In the genomic region with DNA sequence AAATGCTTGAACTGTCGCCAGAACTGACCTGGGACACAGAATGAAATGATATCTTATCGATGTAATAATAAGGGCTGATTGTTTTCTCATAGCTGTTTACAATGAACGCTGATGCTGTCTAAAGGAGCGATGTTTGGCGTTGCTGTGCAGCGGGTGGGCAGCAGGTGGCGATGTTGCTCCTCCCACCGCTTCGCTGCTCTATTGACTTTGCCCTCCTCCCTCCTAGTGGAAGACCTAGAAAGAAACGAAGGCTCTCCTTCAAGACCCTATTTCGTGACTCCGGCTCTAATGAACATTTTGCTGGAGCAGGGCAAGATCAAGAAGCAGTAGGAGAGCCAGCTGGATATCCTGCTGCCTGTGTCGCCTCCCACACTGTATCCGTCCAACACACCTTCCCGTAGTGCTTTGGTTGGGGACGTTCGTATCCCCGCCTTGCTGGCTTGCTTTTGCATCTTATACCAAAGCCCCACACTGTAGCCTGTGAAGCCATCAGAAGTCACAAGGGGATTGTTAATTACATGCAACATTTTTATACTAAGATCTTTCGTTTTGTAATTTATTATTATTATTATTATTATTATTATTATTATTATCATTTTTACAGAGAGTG, we compare ENCODE assay signal across 8 mouse cellular contexts.
DNase-seq lines count a peak whose midpoint lies in the region; ATAC-seq lines count a peak whose summit lies in the region.

No protein-coding gene starts in this region.

- no peaks in the 10 kb centered on the region for H3K36me3 ChIP-seq in intestine, embryonic 14.5 days (ENCODE audit: control insufficient read depth, insufficient read depth, low read length)

- no peaks in the 10 kb centered on the region for H3K4me1 ChIP-seq in intestine, embryonic 14.5 days (replicated peaks; ENCODE audit: control insufficient read depth, insufficient read depth, low read length)

- peaks cover 11% of the 10 kb centered on the region for H3K27me3 ChIP-seq in intestine, embryonic 14.5 days (replicated peaks; ENCODE audit: control insufficient read depth, insufficient read depth, low read length)

- WGBS in intestine, embryonic 14.5 days = 15% methylated on average over 19 of the region's 19 CpGs

- intact Hi-C loops in gastrocnemius, postnatal 14 days (cut with DNase I; ENCODE audit: low total_unique reads) = loop anchor here (1.0 kb wide), 1 partner anchor 301 kb away; no protein-coding TSS in a partner anchor
- intact Hi-C loops in left cerebral cortex, postnatal 10 days (cut with DNase I) = loop anchor here (1.0 kb wide), 1 partner anchor 302 kb away; no protein-coding TSS in a partner anchor

- H3K27ac ChIP-seq in intestine, embryonic 14.5 days (ENCODE audit: low read depth) = no peak overlapping the region

- ATAC-seq in intestine, embryonic 14.5 days (replicated peaks; ENCODE audit: low FRiP score, low TSS enrichment, low read depth) = no peak; the same call in 1 of the 2 replicates
- ATAC-seq in megakaryocyte progenitor cell, adult 5-6 weeks (replicated peaks; ENCODE audit: poor library complexity) = peak; percentile 100

- H3K4me2 ChIP-seq in intestine, embryonic 14.5 days (ENCODE audit: low read length) = peak overlapping the region; percentile 41

- H3K9me3 ChIP-seq in intestine, embryonic 14.5 days (ENCODE audit: control insufficient read depth, low read length) = no peaks in the 10 kb centered on the region

- peak; percentile 72 to 76 for DNase-seq in adrenal gland, adult 18-20 months (ENCODE audit: low spot score in 2 of 2)
- peak; percentile 91 for DNase-seq in embryo, embryonic 10 days (ENCODE audit: low spot score)
- DNase-seq in gastrocnemius, postnatal 14 days = peak; percentile 64
- DNase-seq in intestine, embryonic 14.5 days (ENCODE audit: low spot score) = peak; percentile 94
- DNase-seq in left cerebral cortex, postnatal 10 days (ENCODE audit: extremely low spot score in 1 of 2, low spot score in 2 of 2) = peak; percentile 64 to 77
- peak; percentile 86 for DNase-seq in right cerebral cortex, postnatal 4 days
- no peak for DNase-seq in T-cell, adult 2 months (ENCODE audit: low spot score)

- H3K4me3 ChIP-seq in intestine, embryonic 14.5 days (ENCODE audit: low read depth, low read length) = 0 out of 2 replicates have a peak overlapping the region, but pooled peaks have one; percentile 11

- H3K9ac ChIP-seq in intestine, embryonic 14.5 days (ENCODE audit: low read length) = no peak overlapping the region
